Mouse (Mus musculus) urinary bladder, postnatal 25 days (tissue): ENCODE measurements around the gene 1700001P01Rik.

Source experiments
- DNase-seq: peaks from one replicate; pipeline ENCODE4 v3.0.0; 2022; ENCODE audit warnings: low spot score

Gene 1700001P01Rik

DNA sequence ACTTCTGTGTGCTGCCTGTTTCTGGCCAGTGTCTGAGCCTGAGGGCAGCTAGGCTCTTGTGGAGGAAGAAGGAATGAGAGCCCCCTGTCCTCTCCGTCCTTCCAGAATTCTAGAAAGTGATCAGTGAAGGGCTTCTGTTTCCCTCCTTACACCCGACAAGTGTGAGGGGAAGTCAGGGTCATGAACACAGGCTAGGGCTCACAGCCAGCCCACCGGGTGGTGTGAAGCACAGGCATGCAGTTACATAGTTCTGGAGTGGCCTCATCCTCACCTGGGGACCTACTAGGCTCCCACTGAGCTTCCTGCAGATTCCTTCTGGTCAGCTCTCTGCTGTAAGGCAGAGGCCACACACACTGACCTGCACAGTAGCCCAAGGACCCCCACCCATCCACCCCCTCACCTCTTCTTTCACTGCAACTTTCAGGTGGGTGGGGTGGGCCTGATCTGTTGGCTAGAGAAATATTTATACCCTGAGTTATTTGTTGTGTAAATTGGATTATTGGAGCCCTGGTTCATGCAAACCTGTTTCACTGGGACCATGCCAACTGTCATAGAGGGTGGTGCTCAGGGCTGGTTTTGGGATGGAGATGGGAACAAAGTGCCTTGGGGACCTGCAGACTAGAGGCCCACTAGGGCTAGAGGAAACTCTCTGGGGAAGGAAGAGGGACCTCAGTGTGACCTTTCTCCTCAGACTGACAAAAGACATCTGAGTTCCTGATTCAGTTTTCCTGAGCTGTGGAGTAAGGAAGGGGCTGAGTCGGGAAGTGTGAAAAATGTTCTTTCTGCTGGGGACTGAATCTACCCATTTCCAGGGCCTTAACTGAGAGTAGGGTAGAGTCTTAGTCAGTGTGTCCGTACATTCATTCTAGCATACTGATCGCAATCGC, 33.8 kb upstream of the 1700001P01Rik start:
- peak; percentile 16 for DNase-seq

DNA sequence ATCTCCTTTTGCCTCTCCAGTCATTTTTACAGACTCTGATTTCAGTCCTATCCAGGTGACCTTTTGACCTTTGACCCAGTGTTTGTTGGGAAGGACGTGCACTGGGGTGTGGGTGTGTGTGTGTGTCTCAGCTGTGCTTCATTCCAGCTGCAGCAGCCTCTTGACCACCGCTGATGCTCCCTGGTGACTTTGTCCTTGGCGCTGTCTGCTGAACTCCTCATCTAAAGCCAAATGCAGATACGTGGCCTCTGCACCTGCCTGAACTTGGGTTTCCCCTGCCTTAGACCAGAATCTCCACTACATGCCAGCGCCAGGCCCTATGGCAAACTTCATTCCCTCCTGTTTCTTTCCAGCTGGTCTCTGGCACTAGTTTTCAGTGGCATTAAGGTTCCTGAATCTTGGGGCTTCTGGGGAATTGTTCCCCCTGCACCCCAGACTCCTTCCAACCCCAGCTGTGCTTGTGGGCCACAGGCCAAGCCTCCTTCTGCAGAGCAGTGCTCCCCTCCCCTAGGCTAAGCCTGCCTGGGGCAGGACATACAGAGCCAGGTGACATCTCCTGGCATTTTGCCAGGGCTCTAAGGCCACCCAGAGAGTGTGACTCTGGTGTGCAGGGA, 33.0 kb upstream of the 1700001P01Rik start:
- DNase-seq, result peak; percentile 36

DNA sequence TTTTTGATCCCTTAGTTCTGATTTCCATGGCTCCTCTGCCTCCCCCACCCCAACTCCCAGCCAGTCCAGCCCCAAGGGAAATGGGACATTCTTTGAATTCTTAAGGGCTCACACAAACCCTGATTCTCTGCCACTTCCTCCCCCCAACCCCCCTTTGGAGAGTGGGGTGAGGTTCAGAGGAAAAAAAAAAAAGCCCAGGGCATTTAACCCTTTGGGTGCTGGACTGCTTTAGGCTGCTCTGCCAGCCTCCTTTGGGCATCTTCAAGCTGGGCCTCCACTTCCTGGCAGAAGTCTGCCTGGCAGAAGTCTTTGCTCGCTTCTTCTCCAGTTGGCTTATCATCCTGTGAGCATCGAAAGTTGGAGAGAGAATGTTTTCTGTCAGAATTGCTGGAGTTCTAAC, 32.4 kb upstream of the 1700001P01Rik start:
- DNase-seq, result no peak

DNA sequence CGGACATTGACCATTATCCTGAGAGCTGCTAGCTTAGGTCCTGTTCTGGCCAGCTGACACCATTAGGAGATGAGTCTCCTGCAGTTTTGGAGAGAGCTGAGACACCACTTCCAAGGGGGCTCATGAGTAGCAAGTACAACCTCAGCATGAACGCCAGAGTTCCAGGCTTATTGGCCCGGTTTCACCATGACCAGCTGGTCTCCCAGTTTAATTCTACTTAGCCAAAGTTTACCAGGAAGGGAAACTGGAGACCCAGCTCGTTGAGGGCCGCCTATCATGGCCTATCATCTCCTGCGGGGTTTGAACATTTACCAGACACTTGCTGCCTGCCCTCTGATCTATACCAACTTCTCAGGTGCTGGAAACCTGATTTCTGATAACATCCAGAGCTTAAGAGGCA, 31.9 kb upstream of the 1700001P01Rik start:
- no peak for DNase-seq

DNA sequence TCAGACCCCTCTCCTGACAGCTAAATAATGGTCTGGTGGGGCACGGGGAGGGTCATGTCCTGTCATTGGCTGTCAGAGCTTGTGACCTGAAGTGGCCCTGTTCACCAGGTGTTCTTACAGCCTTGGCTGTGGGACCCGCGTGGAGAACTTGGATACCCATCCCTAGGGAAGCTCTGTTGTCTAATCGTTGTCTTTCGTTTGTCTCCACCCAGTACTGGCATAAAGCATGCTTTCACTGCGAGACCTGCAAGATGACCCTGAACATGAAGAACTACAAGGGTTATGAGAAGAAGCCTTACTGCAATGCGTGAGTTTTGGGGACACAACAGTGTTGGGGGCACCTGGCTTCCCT, 30.9 kb upstream of the 1700001P01Rik start:
- DNase-seq, result no peak

DNA sequence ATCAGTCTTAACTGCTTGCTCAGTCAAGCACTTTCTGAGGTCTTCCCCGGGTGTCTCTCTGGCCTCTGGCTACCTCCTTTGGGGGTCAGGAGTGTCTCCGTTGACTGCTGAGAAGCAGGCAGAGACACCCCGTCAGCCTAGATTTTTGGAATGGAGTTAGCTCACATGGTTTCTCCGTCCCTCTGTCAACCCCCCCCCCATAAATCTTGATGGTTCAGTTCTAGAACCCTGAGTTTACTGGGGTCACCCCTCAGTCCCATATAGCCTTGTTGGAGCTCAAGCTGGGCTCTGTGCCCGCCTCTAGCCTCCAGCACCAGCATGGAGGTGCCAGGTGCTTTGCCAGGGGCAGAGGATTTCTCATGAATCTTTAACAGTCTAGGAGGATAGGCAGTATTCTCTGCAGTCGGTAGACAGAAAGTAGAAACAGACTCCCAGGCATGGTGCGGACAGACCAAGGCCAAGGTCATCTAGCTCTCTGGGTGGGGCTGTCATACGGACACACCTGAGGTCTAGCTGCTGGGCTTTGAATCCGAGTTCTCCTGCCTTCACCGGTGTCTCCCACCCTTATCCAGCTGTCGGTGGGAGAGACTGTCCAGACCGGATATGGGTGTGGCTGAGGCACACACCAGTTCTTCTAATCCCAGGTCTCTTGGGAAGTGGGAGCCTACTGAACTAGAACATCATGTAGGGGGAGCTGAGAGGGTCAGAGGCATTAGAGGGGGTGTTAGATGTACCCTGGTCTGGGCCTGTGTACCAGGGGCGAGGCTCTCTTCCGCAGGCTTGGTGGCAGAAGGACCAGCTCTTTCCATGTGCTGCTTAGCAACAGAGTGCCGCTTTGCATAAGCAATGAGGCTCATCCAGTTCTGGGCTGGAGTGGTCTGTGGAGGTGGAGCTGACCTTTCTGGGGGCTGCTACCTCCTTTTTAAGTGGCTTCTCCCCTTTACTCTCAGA, 30.2 kb upstream of the 1700001P01Rik start:
- DNase-seq, result no peak

DNA sequence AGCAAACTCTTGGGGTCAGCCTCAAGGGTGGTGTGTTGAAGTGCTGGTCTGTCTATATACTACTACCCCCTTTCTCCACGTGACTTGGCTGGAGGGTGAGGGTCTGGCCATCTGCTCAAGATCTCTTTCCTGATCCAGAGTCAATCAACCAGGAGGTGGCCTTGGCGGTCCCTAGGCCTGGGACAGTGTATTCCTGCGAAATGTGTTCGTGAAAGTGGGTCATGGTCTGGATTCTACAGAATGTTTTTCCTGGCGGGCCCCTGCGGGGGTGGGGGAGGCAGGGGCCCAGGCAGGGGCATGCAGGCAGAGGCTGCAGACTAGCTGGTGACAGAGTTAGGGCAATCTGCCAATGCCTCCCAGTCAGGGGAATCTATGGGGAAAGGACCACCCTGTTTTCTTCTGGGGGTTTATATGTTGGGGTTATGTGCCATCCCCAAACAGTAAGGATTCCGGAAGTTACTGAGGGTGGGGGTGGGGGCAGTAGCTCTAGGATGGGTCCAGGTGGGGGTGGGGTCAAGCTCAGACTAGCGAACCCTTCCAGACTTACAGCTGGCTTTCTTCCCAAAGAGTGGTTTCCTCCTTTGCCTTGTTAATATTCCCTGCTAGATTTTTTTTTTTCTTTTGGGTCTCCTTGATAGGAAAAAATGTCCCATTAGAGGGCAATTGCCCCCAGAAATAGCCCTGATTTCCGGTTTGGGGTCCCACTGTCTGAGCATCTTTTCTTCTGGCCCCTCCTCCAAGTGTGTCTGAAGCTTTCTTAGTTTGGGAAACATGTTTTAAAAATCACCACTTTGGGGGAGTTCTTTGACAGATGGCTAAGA, 29.3 kb upstream of the 1700001P01Rik start:
- DNase-seq, result no peak

DNA sequence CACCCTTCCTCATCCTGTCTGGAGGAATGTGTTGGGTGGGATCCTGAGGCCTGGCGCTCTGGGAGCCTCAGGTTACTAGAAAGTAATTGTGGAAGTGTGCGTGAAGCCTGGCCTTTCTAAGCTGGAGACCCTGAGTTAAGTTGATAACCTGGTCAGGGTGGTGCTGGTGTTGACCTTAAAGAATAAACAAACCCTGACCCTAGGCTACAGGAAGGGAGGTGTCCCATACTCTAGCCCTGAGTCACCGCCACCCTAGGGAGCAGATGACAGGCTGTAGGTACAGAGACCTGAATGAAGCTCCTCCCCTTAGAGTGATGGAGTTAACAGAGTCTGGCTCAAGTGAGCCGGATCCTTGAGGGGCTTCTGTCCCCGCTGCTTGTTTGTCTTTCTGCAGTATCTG, 28.1 kb upstream of the 1700001P01Rik start:
- no peak for DNase-seq

DNA sequence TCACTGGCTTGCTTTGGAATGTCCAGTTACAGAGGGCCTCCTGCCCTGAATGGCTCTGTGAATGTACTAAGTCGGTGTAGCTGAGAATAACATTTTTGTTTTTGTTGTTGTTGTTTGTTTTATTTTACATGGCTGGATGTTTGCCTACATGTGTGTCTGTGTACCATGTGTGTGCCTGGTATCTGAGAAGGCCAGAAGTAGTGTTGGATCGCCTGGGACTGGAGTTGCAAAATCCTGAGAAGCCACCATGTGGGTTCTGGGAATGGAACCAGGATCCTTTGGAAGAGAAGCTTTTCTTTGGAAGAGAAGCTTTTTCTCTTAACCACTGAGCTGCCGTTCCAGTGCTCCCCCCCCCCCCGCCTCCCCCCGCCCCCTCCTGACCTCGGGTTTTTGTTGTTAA, 26.8 kb upstream of the 1700001P01Rik start:
- DNase-seq, result no peak

DNA sequence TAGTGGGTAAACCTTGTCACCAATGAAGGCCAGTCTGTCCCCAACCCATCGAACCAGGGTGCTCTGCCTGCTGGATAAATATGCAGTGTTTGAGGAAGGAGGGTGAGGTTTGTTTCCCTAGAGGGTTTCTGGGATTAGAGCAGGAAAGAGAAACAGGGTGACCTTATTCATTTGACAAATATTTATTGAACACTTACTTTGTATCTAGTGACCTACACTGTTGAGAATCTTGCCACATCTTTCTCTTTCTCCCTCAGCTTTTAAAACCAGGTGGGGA, 26.4 kb upstream of the 1700001P01Rik start:
- no peak for DNase-seq

DNA sequence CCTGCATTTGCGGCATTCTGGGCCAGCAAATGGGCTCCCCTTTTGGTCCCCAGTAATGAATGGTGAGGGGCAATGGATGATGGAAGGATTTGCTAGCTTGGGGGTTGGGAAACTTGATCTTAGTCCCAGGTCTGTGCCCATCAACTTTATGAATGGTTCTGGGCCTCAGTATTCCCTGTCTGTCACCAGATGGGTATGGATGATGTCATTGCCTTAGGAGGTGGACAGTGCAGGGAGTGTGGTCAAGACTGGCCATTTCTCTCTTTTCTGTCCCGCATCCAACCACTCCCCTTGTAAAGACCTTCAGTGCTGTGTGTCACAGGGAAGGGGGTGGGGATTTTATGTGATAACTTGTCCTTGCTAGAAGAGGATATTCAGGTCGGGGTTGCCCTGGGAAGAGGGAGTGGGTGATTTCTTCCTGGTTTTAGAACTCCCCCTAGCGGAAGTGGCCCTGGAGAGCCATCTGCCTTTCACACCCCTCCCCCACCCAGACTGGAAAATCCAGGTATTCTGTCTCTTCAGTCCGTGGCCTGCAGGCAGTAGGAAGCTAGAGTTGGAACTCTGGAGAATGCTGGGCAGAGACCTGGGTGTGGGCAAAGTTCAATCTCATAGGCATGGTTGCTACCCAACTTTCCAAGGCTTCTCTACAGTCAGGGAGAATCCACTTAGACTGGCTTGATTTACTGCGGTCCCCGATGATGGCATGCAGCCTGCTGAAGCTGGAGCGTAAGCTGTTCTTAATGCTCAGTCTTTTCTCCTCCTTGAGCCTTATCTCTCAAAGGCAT, 25.9 kb upstream of the 1700001P01Rik start:
- DNase-seq, result no peak

DNA sequence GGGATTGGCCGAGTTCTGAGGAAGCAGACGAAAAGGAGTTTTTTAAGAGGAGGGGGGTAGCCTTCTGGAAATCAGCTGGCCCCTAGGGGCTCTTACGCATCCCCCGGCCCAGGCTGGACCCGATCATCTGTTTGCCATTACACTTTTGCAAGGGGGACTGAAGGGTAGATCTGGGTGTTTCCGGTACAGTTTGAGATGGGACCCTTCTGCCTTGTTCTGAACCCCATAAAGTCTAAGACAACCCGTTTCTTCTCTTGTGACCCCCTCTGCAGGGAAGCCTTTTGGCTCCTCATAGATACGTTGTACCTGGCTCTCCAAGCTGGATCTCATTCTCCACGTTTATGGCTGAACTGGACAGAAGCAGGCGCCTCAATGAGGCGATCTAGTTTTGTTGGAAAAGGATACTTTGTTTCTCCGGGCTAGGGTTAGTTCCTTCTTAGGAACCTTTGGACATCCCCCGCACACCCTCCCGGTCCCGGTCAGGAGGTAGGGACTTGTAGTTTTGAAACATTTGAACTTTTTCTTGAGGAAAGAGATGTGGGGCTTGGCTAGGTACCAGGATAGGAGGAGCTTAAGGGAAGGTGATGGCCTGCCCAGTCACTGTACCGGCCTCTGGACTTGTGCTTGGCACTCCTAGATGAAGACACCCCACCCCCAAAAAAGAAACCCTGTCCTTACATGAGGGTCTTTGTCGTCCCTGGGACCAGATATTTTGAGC, 25.1 kb upstream of the 1700001P01Rik start:
- DNase-seq, result no peak

DNA sequence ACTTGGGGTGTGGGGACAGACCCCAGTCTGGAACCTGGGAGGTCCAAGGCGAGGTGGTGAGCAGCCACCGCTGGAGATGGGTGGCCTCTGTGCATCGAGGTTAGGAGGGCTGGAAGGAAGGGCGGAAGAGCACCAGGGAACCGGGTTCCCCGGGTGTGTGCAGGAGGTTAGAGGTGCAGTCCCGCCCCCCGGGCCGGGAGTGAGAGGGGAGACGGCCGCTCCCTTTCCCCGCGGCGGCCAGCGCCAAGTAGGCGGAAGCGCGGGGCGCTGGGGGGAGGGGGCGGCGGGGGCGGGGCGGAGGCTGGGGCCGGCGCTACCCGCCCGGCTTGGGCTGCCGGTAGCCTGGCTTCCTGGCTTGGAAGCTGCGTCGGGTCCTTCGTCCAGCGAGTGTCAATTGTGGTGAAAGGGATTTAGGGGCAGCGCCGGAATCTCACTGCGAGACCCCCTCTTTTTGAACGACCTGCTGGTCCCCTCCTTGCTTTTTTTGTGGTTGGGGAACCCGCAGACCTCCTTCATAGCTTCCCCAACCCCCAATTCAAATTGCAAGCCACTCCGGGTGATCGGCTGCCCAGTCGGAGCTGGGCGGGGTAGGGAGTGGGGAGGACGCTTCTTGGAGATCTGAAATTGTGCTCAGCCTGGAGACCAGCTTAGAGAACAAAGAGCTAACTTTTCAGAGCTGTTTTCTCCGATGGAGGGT, 24.4 kb upstream of the 1700001P01Rik start:
- peak; percentile 69 for DNase-seq

DNA sequence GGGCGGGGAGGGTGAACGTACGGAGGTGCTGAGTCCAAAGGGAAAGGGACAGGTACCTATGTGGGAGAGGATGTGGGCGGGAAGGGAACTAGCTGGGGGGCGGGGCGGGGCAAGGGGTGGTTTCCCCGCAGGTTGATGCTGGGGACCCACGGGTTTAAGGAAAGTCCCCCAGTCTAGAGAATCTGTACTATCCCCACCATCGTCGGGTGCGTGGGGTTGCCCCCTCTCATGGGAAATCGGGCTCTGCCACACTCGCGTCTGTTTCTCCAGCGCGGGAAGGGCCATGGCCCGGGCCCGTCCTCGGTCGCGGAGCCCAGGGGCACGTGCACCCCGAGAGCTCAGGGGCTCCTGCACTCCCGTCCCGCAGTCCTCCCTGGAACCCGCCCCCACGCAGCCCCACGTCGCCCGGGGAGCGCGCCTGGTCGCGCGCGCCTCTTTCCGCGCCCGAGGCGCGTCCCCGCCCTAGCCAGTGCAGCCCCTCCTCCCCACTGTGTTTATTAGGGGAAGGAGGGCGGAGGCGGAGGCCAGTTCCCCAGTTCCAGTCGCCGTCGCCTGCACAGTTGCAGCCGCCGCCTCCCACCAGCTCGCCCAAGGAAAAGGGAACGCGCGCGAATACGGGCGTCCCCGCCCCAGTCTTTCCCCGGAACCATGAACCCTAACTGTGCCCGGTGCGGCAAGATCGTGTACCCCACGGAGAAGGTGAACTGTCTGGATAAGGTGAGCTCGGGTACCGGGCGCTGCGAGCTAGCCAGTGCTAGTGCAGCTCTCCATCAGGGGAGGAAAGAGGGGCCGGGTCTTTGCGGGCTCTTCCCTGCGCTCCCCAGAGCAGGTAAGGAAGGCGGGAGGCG, 23.7 kb upstream of the 1700001P01Rik start:
- peak; percentile 83 for DNase-seq

DNA sequence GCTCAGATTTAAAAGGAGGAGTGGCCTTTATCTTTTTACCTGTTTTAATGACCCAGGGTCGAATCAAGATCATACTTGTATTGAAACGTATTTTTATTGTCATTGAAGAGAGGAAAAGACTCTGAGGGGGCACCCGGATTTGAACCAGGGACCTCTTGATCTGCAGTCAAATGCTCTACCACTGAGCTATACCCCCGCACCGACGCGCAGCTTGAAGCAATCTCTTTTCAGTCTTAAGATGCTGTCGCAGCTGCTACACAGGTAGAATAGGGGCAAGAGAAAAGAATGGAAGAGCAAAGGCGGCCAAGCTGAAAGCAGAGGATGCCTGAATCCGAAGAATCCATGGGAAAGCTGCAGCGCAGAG, 23.0 kb upstream of the 1700001P01Rik start, which contains the start of gene Lasp1:
Gene Lasp1 (plus strand): TSS at position 219 of the 364 bp plus-strand sequence.
- peak; percentile 87 for DNase-seq

DNA sequence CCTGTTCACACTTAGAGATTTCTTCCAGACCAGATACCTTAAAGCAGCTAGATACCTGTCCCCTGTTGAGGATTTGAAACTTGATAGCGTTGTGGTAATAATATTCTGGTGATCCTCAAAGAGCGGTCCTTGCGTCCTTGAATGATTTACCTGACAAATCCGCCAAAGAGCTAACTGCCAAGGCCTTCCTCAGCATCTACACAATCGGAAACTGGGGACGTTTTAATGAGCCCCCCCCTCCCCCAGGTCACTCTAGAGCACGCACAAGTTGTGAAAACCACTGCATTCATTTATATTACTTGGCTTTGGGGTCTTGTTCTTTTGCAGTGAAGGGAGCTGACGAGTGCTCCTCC, 22.3 kb upstream of the 1700001P01Rik start:
- no peak for DNase-seq

DNA sequence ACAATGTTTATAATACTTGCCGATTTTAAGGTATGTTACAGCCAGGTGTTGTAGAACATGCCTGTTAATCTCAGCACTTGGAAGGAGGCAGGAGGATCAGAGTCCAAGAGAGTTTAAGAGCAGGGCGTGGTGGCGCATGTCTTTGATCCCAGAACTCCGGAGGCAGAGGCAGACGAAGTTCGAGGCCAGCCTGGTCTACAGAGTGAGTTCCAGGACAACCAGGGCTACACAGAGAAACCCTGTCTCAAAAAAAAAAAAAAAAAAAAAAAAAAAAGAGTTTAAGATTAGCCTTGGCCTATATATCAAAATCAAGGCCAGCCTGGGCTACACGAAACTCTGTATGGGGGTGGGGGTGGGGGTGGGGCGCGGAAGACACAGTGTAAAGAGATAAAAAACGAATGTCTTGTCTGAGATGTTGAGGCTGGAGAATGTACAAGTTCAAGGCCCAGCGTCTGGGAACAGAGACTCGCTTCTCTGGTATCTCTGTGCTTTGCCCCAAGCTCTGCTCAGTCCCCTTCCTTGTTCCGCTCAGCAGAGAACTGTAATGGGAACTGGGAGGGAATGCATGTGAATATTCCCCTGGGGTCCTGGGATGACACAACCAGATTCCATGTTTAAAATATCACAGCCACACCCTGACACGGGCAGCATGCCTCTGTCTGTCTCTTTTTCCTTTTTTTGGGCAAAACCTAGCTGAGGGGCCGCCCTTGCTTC, 21.8 kb upstream of the 1700001P01Rik start:
- DNase-seq, result no peak

DNA sequence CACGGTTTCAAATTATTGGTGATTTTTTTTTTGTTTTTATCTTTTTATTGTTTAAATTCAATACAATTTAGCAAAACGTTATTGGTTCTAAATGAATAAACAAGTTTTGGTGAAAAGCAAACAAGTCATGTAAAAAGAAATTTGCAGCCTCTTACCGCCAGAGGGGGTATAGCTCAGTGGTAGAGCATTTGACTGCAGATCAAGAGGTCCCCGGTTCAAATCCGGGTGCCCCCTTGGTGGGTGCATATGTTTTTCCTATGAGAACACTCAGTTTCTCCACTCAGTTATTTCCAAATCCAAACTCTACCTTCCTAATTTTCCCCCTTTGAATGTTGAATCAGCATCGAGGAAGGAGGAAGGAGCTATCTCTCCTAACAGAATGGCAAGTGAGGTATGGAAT, 21.2 kb upstream of the 1700001P01Rik start:
- no peak for DNase-seq
